ENCODE assay signal across 8 mouse cellular contexts in genomic region chr12:69196444-69197377, GRCm38 (mm10). TPM values are rescaled to one million over a fixed set of nuclear protein-coding genes. Genes with fewer than 3 reads are reported as not detected.
DNase-seq lines count a peak whose midpoint lies in the region; ATAC-seq and TF ChIP-seq lines count a peak whose summit lies in the region.

Gene Gm49383 (minus strand): TSS chr12:69197104.

- peak; percentile 85 for ATAC-seq in forebrain, postnatal 0 days

- H3K9ac ChIP-seq in forebrain, postnatal 0 days = peak within 1 kb of the TSS; percentile 88

- no peak; the same call in 1 of the 2 replicates for TF ChIP-seq CTCF in forebrain, postnatal 0 days (IDR thresholded peaks at IDR 0.05; ENCODE audit: low read depth)

- peaks cover 9% of the 10 kb centered on the region; the same call in 1 of the 2 replicates for H3K36me3 ChIP-seq in forebrain, postnatal 0 days (ENCODE audit: insufficient read depth)

- peaks cover 17% of the 10 kb centered on the region for H3K4me1 ChIP-seq in forebrain, postnatal 0 days (ENCODE audit: insufficient read depth)

- H3K9me3 ChIP-seq in forebrain, postnatal 0 days (ENCODE audit: low read length) = no peaks in the 10 kb centered on the region

- no peaks in the 10 kb centered on the region for H3K27me3 ChIP-seq in forebrain, postnatal 0 days (ENCODE audit: insufficient read depth, low read length)

- peak within 1 kb of the TSS; percentile 94 for H3K27ac ChIP-seq in forebrain, postnatal 0 days (ENCODE audit: low read depth, low read length)

- H3K4me3 ChIP-seq in forebrain, postnatal 0 days (ENCODE audit: low read depth, low read length) = peak within 1 kb of the TSS; percentile 94

- peak; percentile 84 for DNase-seq in NIH3T3 (ENCODE audit: low read depth)
- peak; percentile 69 to 85 for DNase-seq in cerebellum, adult 18-20 months
- peak; percentile 88 for DNase-seq in forebrain, postnatal 0 days
- peak; percentile 72 for DNase-seq in heart, postnatal 4 days
- DNase-seq in layer of hippocampus, adult 9-11 months = peak; percentile 76
- peak; percentile 71 for DNase-seq in lung, postnatal 14 days
- DNase-seq in ovary, postnatal 36 days (ENCODE audit: low spot score) = peak; percentile 68
- peak; percentile 74 for DNase-seq in thymus, postnatal 4 days

- WGBS in forebrain, postnatal 0 days = under 1% methylated on average over 72 of the region's 75 CpGs

- peak within 1 kb of the TSS; percentile 96 for H3K4me2 ChIP-seq in forebrain, postnatal 0 days (ENCODE audit: low read depth)

RNA-seq across cellular contexts. Expression of gene Gm49383, which starts in this region (rescaled TPM):
- 4.5 and 5.7 TPM in 2 replicates for total RNA-seq in forebrain, postnatal 0 days (2014; rRNA removed)
- 8.8 and 11.7 TPM in 2 replicates for polyA plus RNA-seq in forebrain, postnatal 0 days (2015; fragmentation: Nextera tagmentation; extraction: Ambion mirVana)
- total RNA-seq in heart, postnatal 4 days (2021) = 10 to 100 TPM in 1 of 2 experiments, 1 to 10 TPM in 1; 8.1 to 10.4 TPM

Comparison
In these comparisons a context has a peak if more than half of its experiments do, and no peak if none do; other contexts are left out.
1. Peak in every context shown above with its lines: DNase-seq, ATAC-seq, H3K4me3 ChIP-seq and H3K27ac ChIP-seq.